Mouse (Mus musculus): Measurements from ENCODE around the gene Vsig1.

DNA sequence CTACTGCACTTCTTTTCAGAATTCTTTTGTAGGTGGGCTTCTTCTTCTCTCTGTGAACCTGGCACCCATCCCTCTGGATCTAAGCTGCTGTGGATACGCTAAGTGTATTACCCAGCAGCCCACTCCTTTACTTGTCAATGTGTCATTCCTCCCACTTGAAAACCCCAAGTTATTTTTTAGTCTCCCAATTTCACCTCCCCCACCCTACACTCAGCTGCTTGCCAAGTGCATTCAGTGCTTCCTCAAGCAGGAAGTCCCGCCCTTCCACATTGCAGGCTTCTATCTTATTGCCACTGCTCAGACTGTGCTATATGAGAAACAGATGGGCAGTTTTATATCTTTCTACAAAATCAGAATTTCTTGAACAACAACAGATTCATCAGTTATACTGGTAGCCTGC is 72.1 kb downstream of the Vsig1 start:
- TF ChIP-seq POLR2A (IDR thresholded peaks at IDR 0.05; ENCODE audit: borderline replicate concordance, low read depth, low read length) (no peak), CTCF (IDR thresholded peaks at IDR 0.05; ENCODE audit: low read depth, low read length) (no peak)

Data from bone marrow macrophage, adult 2 months (primary cell).